24 mouse cellular contexts compared by ENCODE assay signal in genomic region chr8:118778374-118778773, GRCm38 (mm10).
"Had no signal": no experiment of that assay in that cellular context is flagged by ENCODE, and none has a peak within 500 bp of the region (broad histone marks: within the 10 kb centered on the region; RNA-seq: fewer than 3 reads in every experiment).

No protein-coding gene starts in this region.

- H3K4me3 ChIP-seq: kidney, embryonic 15.5 days; left cerebral cortex, adult 2 months; limb, embryonic 12.5 days; liver, embryonic 12.5 days; liver, embryonic 15.5 days; lung, embryonic 15.5 days; megakaryocyte, embryonic 14.5 days; midbrain, embryonic 10.5 days; midbrain, embryonic 13.5 days; stomach, embryonic 15.5 days had no signal

- H3K4me1 ChIP-seq: kidney, embryonic 15.5 days; limb, embryonic 12.5 days; liver, embryonic 12.5 days; liver, embryonic 15.5 days; lung, embryonic 15.5 days; megakaryocyte, embryonic 14.5 days; midbrain, embryonic 10.5 days; midbrain, embryonic 13.5 days; stomach, embryonic 15.5 days had no signal

- H3K27me3 ChIP-seq: kidney, embryonic 15.5 days; limb, embryonic 12.5 days; liver, embryonic 12.5 days; liver, embryonic 15.5 days; lung, embryonic 15.5 days; megakaryocyte, embryonic 14.5 days; midbrain, embryonic 13.5 days; stomach, embryonic 15.5 days had no signal

- H3K36me3 ChIP-seq: kidney, embryonic 15.5 days; limb, embryonic 12.5 days; liver, embryonic 12.5 days; liver, embryonic 15.5 days; lung, embryonic 15.5 days; midbrain, embryonic 10.5 days; midbrain, embryonic 13.5 days; stomach, embryonic 15.5 days had no signal

- DNase-seq: kidney, adult 8-10 months; kidney, postnatal 10 days; kidney, postnatal 36 days; layer of hippocampus, postnatal 36 days; liver; lung, adult 18-20 months; lung, postnatal 10 days; lung, postnatal 36 days; right cerebral cortex, postnatal 14 days; spleen, adult 18-20 months; thymus, adult 2 months; thymus, postnatal 14 days; thymus, postnatal 4 days had no signal

- H3K9ac ChIP-seq: kidney, embryonic 15.5 days; limb, embryonic 12.5 days; liver, embryonic 12.5 days; liver, embryonic 15.5 days; lung, embryonic 15.5 days; midbrain, embryonic 13.5 days; stomach, embryonic 15.5 days had no signal

- H3K9me3 ChIP-seq: kidney, embryonic 15.5 days; limb, embryonic 12.5 days; liver, embryonic 12.5 days; liver, embryonic 15.5 days; lung, embryonic 15.5 days; midbrain, embryonic 10.5 days; midbrain, embryonic 13.5 days; stomach, embryonic 15.5 days had no signal

- ATAC-seq: liver, embryonic 12.5 days; midbrain, embryonic 13.5 days; midbrain, embryonic 16.5 days had no signal

- H3K4me2 ChIP-seq: kidney, embryonic 15.5 days; limb, embryonic 12.5 days; liver, embryonic 12.5 days; liver, embryonic 15.5 days; lung, embryonic 15.5 days; midbrain, embryonic 13.5 days; stomach, embryonic 15.5 days had no signal

- H3K27ac ChIP-seq: kidney, embryonic 15.5 days; left cerebral cortex, adult 2 months; limb, embryonic 12.5 days; liver, embryonic 12.5 days; liver, embryonic 15.5 days; lung, embryonic 15.5 days; midbrain, embryonic 10.5 days; midbrain, embryonic 13.5 days; stomach, embryonic 15.5 days had no signal
